Mouse (Mus musculus) right cerebral cortex, postnatal 4 days (tissue): Measurements from ENCODE around the gene Igsf9.

Source experiments
- DNase-seq: peaks from one replicate; pipeline ENCODE4 v3.0.0-alpha.2; 2022

Gene Igsf9

DNA sequence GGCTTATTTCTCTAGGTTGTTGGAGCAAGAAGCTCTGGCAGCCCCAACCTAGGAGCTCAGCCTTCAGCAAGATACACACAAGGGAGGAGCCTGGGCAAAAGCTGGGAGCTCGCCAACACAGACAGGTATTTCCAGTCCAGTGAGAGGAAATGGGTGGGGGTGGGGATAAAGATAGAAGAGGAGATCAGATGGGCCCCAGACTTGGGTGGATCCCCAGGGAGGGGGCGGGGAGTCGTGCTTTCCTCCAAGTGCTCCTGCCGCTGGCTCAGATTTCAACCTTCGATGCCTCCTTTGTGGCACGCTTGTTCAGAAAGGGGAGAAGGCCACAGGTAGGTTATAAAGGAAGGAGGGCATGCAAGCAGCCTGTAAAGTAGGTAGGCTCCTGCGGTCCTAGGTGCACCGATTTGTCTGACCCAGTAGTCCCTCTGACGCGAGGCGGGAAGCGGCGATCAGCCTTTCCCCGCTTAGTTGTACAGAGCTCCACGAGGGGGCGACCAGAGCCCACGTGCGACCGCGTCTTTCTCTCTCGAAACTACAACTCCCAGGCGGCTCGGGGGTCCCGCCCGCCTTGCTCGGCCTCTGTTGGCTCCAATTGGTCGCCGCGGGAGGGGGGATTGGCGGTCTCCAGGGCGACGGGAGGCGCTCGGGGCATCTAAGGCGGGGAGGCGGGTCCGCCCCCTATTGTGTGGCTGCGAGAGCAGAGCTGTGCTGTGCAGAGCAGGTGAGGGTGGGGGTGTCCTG is at the start of gene Igsf9:
Gene Igsf9, plus strand, starts transcription at position 249 of the 741 bp plus-strand sequence.
- DNase-seq, result peak; percentile 93

DNA sequence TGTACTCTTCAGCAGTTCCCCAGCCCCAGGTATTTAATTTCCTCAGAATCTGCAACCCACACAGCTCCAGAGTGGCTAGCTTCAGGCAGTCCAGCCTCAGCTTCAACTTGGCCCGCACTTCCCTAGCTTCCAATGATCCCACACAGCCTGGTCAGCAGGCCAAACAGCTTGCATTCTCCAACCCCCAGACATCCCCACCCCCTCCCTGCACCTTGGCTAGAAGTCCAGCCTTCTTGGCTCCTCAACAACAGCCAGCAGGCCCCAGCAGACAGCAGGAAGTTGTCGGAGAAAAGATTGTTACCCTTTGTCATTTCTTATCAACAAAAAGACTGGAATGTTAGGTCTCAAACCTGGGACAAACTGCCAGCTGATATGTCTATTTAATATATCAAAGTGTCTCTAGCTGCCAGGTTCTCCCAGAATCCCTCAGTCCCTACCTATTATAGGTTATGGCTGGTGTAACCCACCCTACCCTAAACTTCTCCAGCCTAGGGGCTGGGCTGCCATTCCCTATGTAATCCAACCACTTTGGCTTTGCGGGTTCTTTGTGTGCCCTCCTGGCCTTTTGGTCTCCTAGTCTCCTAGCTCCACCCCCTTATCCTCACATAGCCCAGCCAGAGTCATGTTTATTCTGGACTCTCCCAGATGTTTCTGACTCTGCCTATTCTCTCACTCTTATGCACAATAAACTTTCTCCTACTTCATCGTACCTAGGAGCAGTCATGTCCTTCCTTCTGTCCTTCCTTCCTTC is 49.6 kb upstream of the Igsf9 start:
- no peak for DNase-seq

DNA sequence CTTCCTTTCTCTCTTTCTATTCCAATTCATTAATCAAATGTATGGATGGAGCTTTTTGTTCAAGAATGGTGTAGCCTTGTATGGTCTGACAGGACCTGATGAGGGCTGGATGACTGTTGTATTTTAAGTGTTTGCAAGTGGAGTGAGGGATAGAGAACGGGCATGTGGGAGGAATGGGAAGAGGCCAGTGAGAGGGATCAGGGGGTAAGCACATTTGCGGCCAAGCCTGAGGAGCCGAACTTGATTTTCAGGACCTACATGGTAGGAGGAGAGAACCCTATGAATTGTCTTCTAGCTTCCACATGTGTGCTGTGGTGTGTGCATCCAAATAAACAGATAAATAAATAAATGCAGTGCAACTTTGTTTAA is 49.0 kb upstream of the Igsf9 start:
- no peak for DNase-seq

DNA sequence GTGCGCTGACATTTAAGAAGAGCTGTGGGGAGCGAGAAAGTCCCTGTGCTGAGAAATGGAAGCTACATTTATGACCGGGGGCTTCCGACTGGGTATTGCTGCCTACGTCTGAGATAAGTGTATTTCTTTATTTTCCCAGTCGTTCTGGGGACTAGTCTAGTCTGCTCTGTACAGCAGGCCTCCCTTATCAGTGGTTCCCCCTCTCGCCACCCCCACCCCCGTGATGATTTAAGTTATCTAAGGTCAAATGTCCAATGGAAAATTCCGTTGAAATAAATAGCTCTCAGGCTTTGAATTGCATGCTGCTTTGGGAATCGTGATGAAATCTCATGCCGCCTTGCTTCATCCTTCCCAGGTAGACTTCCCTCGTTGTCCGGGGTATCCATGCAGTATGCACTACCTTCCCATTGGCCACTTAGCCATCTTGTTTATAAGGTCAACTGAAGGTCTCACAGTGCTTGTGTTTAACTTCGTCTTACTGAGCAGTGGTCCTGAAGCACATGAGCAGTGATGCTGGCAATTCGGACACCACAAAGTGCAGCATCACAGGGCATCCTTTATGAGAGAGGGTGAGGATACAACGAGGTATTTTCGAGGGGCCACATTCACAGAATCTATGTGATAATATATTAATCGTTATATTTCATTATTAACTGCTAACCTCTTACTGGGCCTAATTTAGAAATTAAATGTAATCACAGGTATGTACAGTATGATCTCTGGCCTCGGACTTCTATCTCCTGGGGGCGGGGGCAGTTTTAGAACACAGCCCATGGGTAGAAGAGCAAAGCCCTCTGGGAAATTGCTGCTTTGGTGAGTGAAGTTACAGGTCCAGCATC is 48.4 kb upstream of the Igsf9 start:
- DNase-seq, result no peak

DNA sequence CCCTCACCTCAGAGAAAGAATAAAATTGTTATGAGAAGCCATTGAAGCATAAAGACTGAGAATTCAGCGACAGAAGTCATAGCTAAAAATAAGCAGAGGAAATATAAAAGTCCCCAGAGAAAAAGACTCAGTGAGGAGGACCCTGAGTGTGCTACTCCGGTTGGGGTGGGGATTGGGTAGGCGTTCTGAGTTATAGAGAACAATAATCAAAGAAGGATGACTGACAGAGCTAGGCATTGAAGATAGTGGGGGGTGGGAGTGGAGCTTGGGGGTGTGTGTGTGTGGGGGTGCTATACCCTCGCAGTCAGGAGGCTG is 47.8 kb upstream of the Igsf9 start:
- no peak for DNase-seq

DNA sequence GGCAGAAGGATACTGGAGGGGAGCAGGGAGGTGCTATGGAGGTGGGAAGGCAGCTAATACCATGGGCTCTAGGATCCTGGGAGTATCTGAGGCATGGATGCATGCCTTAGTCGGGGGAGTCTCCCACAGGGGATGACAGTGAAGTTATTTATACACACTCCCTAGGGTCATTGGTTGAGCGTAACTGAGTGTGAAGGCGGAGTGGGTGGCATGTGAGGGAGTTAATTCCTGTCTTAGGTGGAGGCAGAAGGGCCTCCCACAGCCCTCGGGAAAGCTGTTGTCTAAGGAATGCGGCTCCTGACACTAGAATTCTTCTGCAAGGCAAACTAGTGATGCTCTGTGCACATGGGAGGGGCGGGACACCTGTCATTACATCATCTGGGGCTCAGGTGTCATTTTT is 44.8 kb upstream of the Igsf9 start:
- no peak for DNase-seq

DNA sequence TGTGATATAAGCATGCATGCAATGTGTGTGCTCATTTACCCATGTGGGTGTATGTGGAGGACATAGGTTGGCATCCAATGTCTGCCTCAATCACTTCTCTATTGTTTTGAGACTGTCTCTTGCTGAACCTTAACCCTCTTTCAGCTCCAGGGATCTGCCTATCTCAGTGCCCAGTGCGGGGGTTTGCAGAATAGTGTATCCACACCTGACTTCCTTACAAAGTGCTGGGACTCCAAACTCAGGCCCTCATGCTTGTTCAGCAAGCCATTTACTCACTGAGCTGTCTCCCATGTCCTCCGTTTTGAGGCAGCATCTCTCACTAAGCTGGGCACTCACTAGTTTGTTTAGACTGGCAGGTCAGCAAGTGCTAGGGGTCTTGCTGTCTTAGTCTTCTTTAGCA is 43.0 kb upstream of the Igsf9 start:
- no peak for DNase-seq

DNA sequence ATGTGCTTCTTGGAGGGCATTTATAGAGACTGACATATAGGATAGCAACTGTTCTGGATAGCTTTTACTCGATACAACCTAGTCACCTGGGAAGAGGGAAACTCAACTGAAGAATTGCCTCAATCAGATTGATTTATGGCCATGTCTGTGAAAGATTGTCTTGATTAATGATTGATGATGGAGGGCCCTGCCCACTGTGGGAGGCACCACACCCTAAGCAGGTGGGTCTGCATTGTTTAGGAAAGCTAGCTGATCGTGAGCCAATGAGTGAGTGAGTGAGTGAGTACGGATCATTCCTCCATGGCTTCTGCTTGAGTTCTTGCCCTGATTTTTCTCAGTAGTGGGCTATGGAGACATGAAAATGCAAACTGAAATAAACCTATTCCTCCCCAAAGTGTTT is 41.1 kb upstream of the Igsf9 start:
- DNase-seq, result no peak

DNA sequence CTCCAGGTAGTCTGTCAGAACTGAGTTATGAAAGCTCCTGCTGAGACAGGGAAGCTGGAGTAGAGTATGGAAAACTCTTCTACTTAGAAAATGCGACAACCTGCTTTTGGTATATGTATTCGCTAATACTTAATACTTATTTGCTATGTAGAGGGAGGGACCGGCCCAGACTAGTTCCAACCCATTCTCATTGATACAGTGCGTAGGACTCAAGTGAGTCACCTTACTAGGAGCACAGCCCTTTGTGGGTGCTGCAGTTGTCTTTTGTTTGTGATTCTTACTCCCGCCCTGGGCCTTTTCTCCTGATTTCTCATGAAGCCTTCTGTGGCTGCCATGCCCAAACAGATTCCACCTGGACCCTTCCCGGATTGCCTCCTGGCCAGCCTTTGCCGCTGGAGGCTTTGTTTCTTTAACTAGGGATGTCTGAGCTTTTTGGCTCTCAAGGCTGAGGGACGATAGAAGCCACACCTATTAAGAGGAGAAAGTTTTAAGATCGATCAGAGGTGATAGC is 39.6 kb upstream of the Igsf9 start:
- no peak for DNase-seq

DNA sequence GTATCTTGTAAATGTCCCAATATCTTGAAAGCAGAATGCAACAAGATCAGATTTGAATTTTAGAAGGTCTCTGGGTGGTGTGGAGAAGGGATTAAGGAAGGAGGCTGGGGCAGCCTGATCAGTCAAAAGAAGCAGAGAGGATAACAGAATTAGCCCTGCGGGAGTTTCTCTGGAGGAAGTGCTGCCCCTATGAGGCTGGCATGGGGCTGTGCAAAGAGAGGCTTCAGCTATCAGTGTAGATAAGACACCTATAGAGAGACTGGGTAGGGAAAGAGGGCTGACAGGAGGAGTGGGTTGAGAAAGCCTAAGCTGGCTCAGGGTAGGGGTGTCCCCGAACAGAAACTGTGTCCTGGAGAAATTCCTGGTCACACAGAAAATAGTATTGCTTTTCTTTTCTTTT is 31.4 kb upstream of the Igsf9 start:
- no peak for DNase-seq

DNA sequence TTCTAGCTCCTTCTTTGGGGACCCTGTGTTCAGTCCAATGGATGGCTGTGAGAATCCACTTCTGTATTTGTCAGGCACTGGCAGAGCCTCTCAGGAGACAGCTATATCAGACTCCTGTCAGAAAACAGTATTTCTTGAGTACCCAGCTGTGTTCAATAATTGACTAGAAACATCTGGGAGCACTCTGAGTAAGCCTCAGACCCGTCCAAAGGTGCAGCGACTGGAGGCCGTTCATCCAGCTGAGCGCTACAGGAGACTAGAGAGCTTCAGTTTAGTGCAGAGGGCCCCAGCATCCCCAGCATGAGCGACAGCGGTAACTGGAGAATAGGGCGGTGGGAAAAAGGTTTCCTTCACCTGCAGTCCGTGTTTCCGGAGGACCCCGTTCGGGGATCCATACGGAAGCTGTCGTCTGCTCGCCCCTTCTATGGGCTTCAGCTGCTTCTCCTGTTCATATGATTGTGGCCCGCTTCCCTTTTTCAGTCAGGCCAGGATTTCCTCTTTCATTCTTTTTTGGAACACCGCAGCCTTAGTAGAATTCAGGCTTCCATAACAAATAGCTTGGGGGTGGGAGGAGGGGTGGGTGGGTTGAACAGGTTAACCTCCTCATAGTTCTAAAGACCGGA is 30.6 kb upstream of the Igsf9 start:
- DNase-seq, result no peak

DNA sequence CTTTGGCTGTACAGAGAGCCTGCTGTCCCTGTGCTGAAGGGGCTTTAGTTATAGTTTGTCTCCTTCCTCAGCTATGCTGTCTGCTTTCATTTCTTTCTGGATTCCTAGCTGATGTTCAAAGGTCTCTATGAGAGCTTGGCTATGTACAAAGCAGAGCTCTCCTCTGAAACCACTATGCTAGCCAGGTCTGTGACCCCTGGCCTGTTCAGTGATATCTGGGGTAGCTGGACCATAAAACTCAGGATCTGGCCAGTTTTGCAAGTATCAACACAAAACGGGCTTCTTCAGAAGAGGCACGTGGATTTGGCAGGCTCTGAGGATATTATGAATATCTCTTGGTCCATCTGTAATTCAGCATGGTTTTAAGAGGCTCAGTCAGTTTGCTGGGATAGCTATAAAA is 28.7 kb upstream of the Igsf9 start:
- no peak for DNase-seq

DNA sequence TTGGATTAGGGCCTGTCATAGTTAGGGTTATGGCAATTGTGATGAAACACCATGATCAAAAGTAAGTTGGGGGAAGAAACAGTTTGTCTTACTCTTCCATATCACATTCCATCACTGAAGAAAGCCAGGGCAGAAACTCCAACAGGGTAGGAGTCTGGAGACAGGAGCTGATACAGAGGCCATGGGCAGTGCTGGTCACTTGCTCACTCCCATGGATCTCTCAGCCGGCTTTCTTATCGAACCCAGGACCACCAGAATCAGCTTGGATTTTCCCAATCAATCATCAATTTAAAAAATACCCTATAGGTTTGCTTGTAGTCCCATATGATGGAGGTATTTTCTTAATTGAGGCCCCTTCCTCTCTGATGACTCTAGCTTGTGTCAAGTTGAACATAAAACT is 27.8 kb upstream of the Igsf9 start:
- DNase-seq, result no peak

DNA sequence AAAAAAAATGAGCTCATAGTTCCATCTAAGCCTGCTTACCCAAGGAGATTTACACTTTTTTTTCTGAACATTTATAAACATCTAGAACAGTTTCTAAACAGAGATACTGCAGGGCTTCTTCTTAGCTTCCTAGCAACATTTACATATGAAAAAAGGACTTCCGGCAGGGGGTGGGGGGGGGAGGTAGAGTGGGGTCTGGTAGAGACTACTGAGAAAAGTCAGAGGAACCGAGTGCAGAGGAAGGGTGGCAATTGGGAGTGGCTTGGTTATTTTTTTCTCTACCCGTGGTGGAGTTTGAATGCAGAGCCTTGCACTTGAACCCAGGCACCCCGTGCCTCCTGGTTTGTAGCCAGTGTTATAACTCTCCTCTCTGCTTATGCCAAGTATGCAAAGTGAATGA is 26.2 kb upstream of the Igsf9 start:
- no peak for DNase-seq

DNA sequence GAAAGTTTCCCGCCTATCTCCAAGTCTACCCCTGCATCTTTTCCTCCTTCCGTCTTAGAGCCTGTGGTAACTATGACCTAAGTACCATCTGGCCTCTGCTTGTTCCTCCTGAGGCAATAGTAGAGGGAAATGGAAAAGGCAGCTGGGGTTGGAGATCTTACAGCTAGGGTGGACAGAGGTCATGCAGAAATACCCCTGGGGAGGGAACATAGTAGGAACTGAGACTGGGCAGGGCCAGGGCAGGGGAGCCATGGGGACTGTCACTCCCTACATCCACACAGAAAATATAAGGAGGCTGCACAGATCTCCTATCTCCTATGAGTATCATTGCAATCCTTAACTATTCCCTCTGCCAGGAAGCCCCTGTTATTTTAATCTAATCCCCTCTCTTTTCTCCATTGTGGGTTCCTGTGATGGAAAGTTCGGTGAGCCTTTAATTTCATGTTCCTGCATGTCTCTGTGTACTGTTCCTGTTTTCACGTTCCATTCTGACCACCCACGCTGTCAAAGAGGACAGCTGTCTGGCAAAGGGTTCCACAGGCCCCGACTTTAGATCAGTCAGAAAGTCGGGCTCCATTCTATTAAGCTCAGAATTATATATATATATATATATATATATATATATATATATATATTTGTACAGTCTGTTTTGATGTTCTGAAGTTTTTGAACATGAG is 25.4 kb upstream of the Igsf9 start:
- DNase-seq, result no peak

DNA sequence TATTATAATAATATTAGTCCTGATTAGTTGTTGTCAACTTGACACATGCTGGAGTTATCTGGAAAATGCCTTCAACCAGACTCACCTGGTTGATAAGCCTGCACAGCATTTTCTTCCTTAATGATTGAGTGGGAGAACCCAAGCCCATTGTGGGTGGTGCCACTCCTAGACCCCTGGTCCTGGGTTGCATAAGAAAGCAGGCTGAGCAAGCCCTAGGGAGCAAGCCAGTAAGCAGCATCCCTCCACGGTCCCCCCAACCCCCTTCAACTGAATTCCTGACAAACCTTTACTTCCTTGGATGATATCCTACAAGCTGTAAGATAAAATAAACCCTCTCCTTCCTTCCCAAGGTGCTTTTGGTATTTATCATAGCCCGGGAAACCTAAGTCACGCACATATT is 24.4 kb upstream of the Igsf9 start:
- no peak for DNase-seq

DNA sequence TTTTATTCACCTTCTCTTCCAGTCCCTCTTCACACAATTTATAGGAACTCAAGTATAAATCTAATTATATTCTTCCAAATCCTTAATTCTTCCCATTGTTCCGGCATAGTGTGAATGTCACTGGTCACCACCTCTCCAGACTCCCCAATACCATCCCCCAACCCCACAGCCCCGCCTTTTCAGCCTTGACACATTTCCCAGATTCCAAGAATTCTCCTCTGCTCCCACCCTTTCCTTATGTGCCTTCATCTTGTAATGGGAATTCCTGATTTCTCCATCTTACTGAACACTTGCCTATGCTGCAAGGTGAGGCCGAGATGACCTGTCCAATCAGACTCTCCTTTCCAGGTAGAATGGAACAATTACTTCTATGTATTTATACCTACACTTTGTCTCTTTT is 23.5 kb upstream of the Igsf9 start:
- no peak for DNase-seq

DNA sequence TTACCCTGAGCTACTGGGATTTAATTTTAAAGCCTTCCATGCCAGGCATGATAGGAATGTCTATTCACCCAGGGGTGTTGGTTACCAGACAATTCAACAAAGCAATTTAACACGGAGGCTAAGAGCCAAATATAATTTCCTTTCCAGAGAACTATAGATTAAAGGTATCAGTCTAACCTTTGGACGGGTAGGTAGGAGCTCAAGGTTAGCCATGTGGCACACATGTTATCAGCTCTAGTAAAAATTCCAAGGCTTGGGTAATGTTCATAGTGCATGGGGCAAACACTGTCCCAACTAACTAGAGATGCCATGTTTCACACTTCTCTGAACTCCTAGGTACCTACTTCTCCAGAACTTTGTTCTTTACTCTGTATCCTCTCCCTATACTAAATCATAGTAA is 20.0 kb upstream of the Igsf9 start:
- no peak for DNase-seq

DNA sequence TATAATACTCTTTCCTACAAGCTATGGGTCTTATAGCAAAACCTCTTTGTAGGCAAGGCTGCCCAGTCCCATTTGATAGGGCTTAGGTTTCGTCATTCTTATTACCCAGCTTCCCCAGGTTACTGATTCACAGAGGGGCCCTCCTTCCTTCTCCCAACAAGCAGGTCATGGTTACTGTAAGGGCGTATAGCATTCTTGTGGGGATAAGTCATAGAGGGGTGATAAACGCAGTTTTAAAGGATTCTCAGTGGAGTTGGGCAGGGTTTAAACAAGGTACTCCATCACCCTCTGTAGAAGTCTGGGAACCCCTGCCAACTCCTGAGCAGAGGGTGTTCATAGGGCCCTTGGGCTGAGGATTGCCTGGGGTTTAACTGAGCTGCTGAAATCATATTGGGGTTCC is 19.1 kb upstream of the Igsf9 start:
- DNase-seq, result no peak

DNA sequence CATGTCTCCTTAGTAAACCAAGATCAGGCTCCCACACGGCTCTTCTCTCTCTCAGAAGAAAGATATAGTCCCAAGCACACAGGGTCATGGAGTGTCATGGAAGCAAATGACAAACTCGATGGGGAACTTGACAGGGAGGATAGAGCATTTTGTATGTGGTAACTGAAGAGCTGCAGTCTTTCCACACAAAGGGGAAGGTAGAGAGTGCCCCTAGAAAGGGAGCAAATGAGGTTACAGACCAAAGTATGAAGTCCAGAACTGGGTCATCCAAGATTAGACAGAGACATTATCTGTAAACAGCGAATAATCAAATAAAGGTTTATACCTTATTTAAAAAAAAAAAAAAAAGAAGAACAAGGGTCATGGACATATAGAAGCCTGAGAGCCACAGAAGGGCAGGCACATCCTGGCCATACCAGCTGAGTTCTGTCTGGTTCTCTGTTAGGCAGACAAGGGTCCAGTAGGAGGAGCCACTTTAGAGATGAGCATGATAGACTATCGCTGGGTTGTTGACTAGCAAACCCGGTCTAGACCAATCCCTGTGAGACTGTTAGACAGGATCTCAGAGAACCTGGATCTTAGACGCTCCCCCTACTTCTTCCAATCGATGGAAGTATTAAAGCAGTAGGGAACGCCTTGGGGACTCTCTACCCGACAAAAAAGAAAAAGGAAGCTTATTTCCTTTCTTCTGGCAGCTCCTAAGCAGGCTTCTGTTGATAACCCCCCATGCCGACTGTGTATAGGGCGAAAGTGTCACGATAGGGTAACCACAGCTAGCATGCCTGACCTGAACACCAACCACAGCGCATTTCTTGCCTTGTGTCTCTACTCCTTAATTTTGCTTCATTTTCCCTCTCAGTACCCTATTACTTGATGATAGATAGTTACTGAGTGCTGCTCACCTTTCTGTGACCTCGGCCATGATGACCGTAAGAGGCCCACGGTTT is 17.9 kb upstream of the Igsf9 start:
- no peak for DNase-seq

DNA sequence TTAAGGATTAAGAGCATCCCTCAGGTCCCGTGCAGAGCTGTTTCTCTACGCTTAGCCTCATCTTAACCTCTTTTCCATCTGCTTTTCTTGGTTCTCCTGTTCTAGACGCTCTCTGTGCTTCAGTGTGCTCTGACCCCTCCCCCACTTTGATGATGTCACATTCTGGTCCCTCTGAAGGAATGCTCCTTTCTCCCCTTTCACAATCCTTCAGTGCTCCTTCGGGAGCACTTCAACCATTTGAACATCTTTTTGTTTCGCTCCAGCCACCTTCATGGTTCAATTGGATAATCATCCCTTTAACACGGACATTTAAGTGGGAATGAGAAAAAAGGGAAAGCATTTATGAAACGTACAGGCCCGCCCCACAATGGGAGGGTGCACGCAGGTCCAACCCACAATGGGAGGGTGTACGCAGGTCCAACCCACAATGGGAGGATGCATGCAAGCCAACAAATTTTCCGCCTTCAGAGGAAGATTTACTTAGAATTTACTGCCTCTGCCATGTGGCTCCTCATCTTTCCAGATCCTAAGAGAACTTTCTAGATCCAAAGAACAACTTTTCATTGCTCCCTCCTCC is 13.2 kb upstream of the Igsf9 start:
- DNase-seq, result no peak
